Mouse (Mus musculus) monocyte, adult 2 months (primary cell): ENCODE data around the gene Slc29a1.

Experiments used
- DNase-seq, 2 experiments: peaks; one replicate each; pipeline ENCODE4 v3.0.0; 2022; ENCODE audit warnings: low spot score in 2 of 2, low read depth in 1 of 2

Gene Slc29a1

GRCm38 (mm10) chr17:45612008-45612407, 12.6 kb upstream of the Slc29a1 start:
- DNase-seq, result no peak

- no peak for DNase-seq
Observed at GRCm38 (mm10) chr17:45610144-45610866, 10.9 kb upstream of the Slc29a1 start.

- DNase-seq, result no peak
Observed at GRCm38 (mm10) chr17:45608396-45608795, 9.0 kb upstream of the Slc29a1 start.

GRCm38 (mm10) chr17:45606992-45607879, 7.8 kb upstream of the Slc29a1 start:
- DNase-seq, result no peak

- DNase-seq, result no peak
Observed at GRCm38 (mm10) chr17:45602984-45603383, 3.6 kb upstream of the Slc29a1 start.

GRCm38 (mm10) chr17:45601877-45602304, 2.5 kb upstream of the Slc29a1 start, which contains the start of gene Mymx:
Mymx (minus strand) TSS chr17:45602102.
- no peak for DNase-seq

- DNase-seq, result no peak
Observed at GRCm38 (mm10) chr17:45601325-45601724, 1.9 kb upstream of the Slc29a1 start.

GRCm38 (mm10) chr17:45600267-45600666, 861 bp upstream of the Slc29a1 start:
- DNase-seq, result no peak

- no peak for DNase-seq
Observed at GRCm38 (mm10) chr17:45598891-45599290, 515 bp downstream of the Slc29a1 start.

GRCm38 (mm10) chr17:45598376-45598775, 1.0 kb downstream of the Slc29a1 start:
- DNase-seq, result no peak

GRCm38 (mm10) chr17:45597787-45598186, 1.6 kb downstream of the Slc29a1 start:
- DNase-seq, result no peak

GRCm38 (mm10) chr17:45596631-45597396, 2.6 kb downstream of the Slc29a1 start:
- DNase-seq, result peak in 1 of 2 experiments; percentile 42

- DNase-seq, result no peak
Observed at GRCm38 (mm10) chr17:45595736-45596390, 3.5 kb downstream of the Slc29a1 start.

GRCm38 (mm10) chr17:45594881-45595735, 4.3 kb downstream of the Slc29a1 start:
- peak in 1 of 2 experiments; percentile 37 for DNase-seq

GRCm38 (mm10) chr17:45594195-45594594, 5.2 kb downstream of the Slc29a1 start:
- no peak for DNase-seq

GRCm38 (mm10) chr17:45593479-45593878, 5.9 kb downstream of the Slc29a1 start:
- DNase-seq, result no peak

- DNase-seq, result no peak
Observed at GRCm38 (mm10) chr17:45592606-45593431, 6.6 kb downstream of the Slc29a1 start.

GRCm38 (mm10) chr17:45591701-45592605, 7.5 kb downstream of the Slc29a1 start:
- DNase-seq, result no peak
